Mouse (Mus musculus): Measurements from ENCODE around the gene 1700020A23Rik.

DNA sequence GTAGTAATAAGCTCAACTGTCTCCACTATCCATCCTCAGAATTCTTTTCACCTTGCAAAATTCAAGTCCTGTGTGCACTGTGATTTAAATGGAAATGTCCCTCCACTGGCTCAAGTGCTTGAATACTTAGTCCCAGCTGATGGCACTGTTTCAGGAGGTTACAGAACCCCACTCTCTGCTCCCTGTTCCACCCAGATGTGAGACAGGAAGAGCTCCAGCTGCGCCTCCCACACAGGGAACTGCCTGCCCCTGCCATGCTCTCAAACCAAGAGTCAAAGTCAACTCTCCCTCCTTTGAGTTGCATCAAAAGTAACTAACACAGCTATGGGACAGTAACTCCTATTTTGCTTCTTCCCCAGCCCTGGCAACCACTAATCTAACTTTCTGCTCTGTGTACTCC, 18.8 kb upstream of the 1700020A23Rik start:
- TF ChIP-seq POLR2A (IDR thresholded peaks at IDR 0.05; ENCODE audit: control insufficient read depth in 1 of 2, insufficient read depth in 1 of 2, low read depth in 1 of 2, low read length in 2 of 2, poor library complexity in 1 of 2) (no peak), CTCF (IDR thresholded peaks at IDR 0.05 in 2 of 3, conservative IDR thresholded peaks at IDR 0.05 in 1 of 3; ENCODE audit: control insufficient read depth in 1 of 3, insufficient read depth in 1 of 3, low read depth in 2 of 3, low read length in 3 of 3, poor library complexity in 1 of 3, severe bottlenecking in 1 of 3) (no peak), SMC3 (IDR thresholded peaks at IDR 0.05; ENCODE audit: low read depth, low read length) (no peak), EP300 (IDR thresholded peaks at IDR 0.05; ENCODE audit: low read depth in 1 of 2, low read length in 2 of 2) (no peak), CHD2 (IDR thresholded peaks at IDR 0.05; ENCODE audit: low read length) (no peak), TCF12 (IDR thresholded peaks at IDR 0.05; ENCODE audit: low read depth, low read length) (no peak), ZC3H11A (IDR thresholded peaks at IDR 0.05; ENCODE audit: low read depth, low read length) (no peak), NRF1 (IDR thresholded peaks at IDR 0.05; ENCODE audit: insufficient read depth, low read depth, low read length, poor library complexity, severe bottlenecking) (no peak), HCFC1 (IDR thresholded peaks at IDR 0.05; ENCODE audit: low read depth, low read length) (no peak), KAT2A (conservative IDR thresholded peaks at IDR 0.05; ENCODE audit: low read depth, low read length) (no peak), JUND (IDR thresholded peaks at IDR 0.05; ENCODE audit: low read depth, low read length) (no peak)

Data from MEL (cell line).